Mouse (Mus musculus) embryonic fibroblast, embryonic 13.5 days (primary cell): ENCODE data around the gene Bbc3.

Experiments
- CTCF ChIP-seq: IDR thresholded peaks from 2 replicates; pipeline ENCODE4 v1.5.1; 2011; ENCODE audit warnings: mild to moderate bottlenecking, control low read depth, low read length, moderate library complexity, borderline replicate concordance; ENCODE audit not compliant: insufficient read depth
- POLR2A ChIP-seq: IDR thresholded peaks from 2 replicates; pipeline ENCODE4 v1.6.1; 2011; ENCODE audit warnings: low read depth, mild to moderate bottlenecking, control low read depth, low read length, moderate library complexity

GRCm38 (mm10) chr7:16259110-16259590 lies 49.0 kb upstream of the Bbc3 start, which contains the start of gene C5ar1:
- TF ChIP-seq POLR2A, result no peak
- no peak for TF ChIP-seq CTCF
